Mouse (Mus musculus) embryonic facial prominence, embryonic 14.5 days (tissue): ENCODE results near the gene Plekhg5. TPM values are rescaled to one million over a fixed set of nuclear protein-coding genes. Genes with fewer than 3 reads are reported as not detected.

Experiments
- ATAC-seq: fragments of 200-750 bp; cut with Nextera tagmentation; 2 replicates; pipeline ENCODE4 v1.8.0; 2017; ENCODE audit warnings: low read depth, moderate number of reproducible peaks, moderate TSS enrichment
- DNase-seq: peaks from one replicate; pipeline ENCODE4 v3.0.0-alpha.2; 2015; ENCODE audit warnings: low spot score
- H3K27ac ChIP-seq: fragments of 300-500 bp; sonication (generic); replicated peaks from 2 replicates; pipeline ENCODE4 v1.5.1; 2014; ENCODE audit warnings: low read depth, mild to moderate bottlenecking, low read length, moderate library complexity
- H3K27me3 ChIP-seq: fragments of 300-500 bp; sonication (generic); replicated peaks from 2 replicates; pipeline ENCODE4 v1.6.1; 2014; ENCODE audit warnings: low read length; ENCODE audit not compliant: control insufficient read depth, insufficient read depth
- H3K36me3 ChIP-seq: fragments of 300-500 bp; sonication (generic); 2 replicates; pipeline ENCODE4 v1.6.1; 2014; ENCODE audit warnings: low read length, mixed read lengths; ENCODE audit not compliant: control insufficient read depth, insufficient read depth
- H3K4me1 ChIP-seq: fragments of 300-500 bp; sonication (generic); 2 replicates; pipeline ENCODE4 v1.6.1; 2014; ENCODE audit warnings: antibody characterized with exemption, low read length; ENCODE audit not compliant: control insufficient read depth, insufficient read depth
- H3K4me2 ChIP-seq: fragments of 300-500 bp; sonication (generic); 2 replicates; pipeline ENCODE4 v1.6.1; 2014; ENCODE audit warnings: low read depth, mild to moderate bottlenecking, low read length, moderate library complexity, mixed read lengths
- H3K4me3 ChIP-seq: fragments of 300-500 bp; sonication (generic); 2 replicates; pipeline ENCODE4 v1.5.1; 2014; ENCODE audit warnings: low read depth, mild to moderate bottlenecking, low read length
- H3K9ac ChIP-seq: fragments of 300-500 bp; sonication (generic); 2 replicates; pipeline ENCODE4 v1.6.1; 2014; ENCODE audit warnings: low read depth, mild to moderate bottlenecking, low read length, moderate library complexity, mixed read lengths
- H3K9me3 ChIP-seq: fragments of 300-500 bp; sonication (generic); 2 replicates; pipeline ENCODE4 v1.6.1; 2016; ENCODE audit warnings: low read length; ENCODE audit not compliant: control insufficient read depth
- WGBS: fragments of 180-500 bp; shearing (Covaris S2); extraction: QIAGEN DNeasy Blood & Tissue Kit; methylation state at CpG from one replicate; pipeline ENCODE4 v1.1.7; 2014; 5-methylcytosine and 5-hydroxymethylcytosine counted together
- polyA plus RNA-seq: library from polyadenylated mRNA; unstranded; fragments of >200 nt; fragmentation: Nextera tagmentation; extraction: Ambion mirVana; gene quantifications from 2 replicates; pipeline ENCODE4 v1.2.1, GENCODE M21; 2014

Plekhg5 gene
- polyA plus RNA-seq, 1 experiment from 2014 or later, result 12.0 TPM

- Histone ChIP-seq H3K36me3 (peaks cover 80% of the 10 kb centered on the region), H3K27ac (no peak overlapping the region)
- 90% methylated on average over 5 of the region's 5 CpGs for WGBS
Measured at GRCm38 (mm10) chr4:152108673-152109072, 36.4 kb downstream of the Plekhg5 start.

DNA sequence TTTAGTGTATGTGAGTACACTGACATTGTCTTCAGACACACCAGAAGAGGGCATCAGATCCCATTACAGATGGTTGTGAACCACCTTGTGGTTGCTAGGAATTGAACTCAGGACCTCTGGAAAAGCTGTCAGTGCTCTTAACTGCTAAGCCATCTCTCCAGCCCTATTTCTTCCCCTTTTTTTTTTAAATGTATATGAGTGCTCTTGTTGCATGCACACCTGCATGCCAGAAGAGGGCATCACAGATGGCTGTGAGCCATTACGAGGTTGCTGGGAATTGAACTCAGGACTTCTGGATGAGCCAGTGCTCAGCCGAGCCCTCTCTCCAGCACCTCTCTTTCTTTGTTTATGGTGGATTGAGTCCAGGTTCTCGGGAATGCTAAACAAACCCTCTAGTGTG lies 37.2 kb downstream of the Plekhg5 start:
- ATAC-seq, result no peak
- 84% methylated on average over 3 of the region's 3 CpGs for WGBS
- H3K36me3 ChIP-seq, result peaks cover 80% of the 10 kb centered on the region

More at GRCm38 (mm10) chr4:152108673-152109072, 36.4 kb downstream of the Plekhg5 start:
- Histone ChIP-seq H3K27me3 (no peaks in the 10 kb centered on the region; the same call in 1 of the 2 replicates), H3K9me3 (no peaks in the 10 kb centered on the region), H3K4me1 (0 out of 2 replicates have a peak, but pooled peaks cover 14% of the 10 kb centered on the region), H3K4me2 (peak overlapping the region; percentile 64), H3K4me3 (no peak overlapping the region), H3K9ac (no peak overlapping the region)
- ATAC-seq, result no peak
- no peak for DNase-seq

DNA sequence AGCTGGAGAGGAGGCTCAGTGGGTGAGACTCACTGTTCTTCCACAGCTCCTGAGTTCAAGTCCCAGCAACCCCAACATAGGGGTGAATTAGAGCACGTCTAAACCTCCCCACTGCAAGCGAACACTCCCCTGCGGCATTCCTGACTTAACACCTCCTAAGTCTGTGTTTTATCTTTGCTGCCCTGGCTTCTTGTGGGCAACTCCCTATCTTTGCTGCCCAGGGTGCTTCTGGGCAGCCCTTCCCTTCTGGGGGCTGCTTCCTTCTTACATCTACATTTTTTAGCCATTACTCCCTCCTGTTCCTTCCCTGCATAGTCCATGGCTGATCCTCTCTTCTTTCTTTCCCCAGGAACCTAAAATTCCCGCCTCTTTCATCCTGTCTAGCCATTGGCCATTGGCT lies 38.4 kb downstream of the Plekhg5 start:
- Histone ChIP-seq H3K27ac (no peak overlapping the region), H3K4me1 (peaks cover 18% of the 10 kb centered on the region), H3K9me3 (no peaks in the 10 kb centered on the region), H3K36me3 (peaks cover 82% of the 10 kb centered on the region), H3K9ac (no peak overlapping the region), H3K4me2 (no peak overlapping the region), H3K4me3 (no peak overlapping the region), H3K27me3 (peaks cover 15% of the 10 kb centered on the region)
- DNase-seq (no peak), ATAC-seq (no peak)
- 84% methylated on average over 4 of the region's 4 CpGs for WGBS

More for the DNA sequence above, 37.2 kb downstream of the Plekhg5 start:
- no peak overlapping the region for H3K9ac ChIP-seq
- H3K27ac ChIP-seq, result no peak overlapping the region
- no peak overlapping the region for H3K4me3 ChIP-seq
- H3K27me3 ChIP-seq, result peaks cover 4% of the 10 kb centered on the region
- H3K4me2 ChIP-seq, result no peak overlapping the region
- 0 out of 2 replicates have a peak, but pooled peaks cover 14% of the 10 kb centered on the region for H3K4me1 ChIP-seq
- no peak for DNase-seq
- H3K9me3 ChIP-seq, result no peaks in the 10 kb centered on the region

DNA sequence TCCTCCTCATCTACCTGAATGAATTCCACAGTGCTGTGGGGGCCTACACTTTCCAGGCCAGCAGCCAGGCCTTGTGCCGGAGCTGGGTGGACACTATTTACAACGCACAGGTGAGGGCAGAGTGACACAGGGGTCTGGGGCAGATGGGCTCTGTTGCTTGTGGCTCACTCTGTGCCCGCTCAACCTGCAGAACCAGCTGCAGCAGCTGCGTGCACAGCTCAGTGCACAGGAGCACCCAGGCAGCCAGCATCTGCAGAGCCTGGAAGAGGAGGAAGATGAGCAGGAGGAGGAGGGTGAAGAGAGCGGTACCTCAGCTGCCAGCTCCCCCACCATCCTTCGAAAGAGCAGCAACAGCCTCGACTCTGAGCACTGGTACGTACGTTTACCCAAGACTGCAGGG lies 40.0 kb downstream of the Plekhg5 start:
- Histone ChIP-seq H3K27ac (no peak overlapping the region), H3K36me3 (peaks cover 68% of the 10 kb centered on the region), H3K9ac (no peak overlapping the region), H3K4me2 (no peak overlapping the region), H3K27me3 (peaks cover 28% of the 10 kb centered on the region), H3K4me1 (peaks cover 21% of the 10 kb centered on the region), H3K9me3 (no peaks in the 10 kb centered on the region), H3K4me3 (no peak overlapping the region)
- ATAC-seq (no peak), DNase-seq (no peak)
- 81% methylated on average over 9 of the region's 9 CpGs for WGBS

DNA sequence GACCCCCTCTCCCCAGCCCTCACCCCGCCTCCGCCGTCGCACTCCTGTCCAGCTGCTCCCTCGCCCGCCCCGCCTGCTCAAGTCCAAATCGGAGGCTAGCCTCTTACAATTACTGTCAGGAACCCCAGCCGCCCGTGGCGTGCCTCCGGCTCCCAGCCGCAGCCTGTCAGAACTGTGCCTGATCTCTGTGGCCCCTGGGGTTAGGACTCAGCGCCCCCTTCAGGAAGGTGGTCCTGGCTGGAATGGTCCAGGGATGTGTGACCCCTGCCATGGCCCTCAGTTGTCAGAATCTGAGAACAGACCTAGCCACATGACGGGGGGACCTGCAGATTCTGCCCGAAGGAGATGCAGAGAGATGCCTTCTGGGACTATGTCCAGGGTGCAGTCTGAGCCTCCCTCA lies 41.8 kb downstream of the Plekhg5 start:
- H3K9ac ChIP-seq, result no peak overlapping the region
- WGBS, result 68% methylated on average over 16 of the region's 16 CpGs

DNA sequence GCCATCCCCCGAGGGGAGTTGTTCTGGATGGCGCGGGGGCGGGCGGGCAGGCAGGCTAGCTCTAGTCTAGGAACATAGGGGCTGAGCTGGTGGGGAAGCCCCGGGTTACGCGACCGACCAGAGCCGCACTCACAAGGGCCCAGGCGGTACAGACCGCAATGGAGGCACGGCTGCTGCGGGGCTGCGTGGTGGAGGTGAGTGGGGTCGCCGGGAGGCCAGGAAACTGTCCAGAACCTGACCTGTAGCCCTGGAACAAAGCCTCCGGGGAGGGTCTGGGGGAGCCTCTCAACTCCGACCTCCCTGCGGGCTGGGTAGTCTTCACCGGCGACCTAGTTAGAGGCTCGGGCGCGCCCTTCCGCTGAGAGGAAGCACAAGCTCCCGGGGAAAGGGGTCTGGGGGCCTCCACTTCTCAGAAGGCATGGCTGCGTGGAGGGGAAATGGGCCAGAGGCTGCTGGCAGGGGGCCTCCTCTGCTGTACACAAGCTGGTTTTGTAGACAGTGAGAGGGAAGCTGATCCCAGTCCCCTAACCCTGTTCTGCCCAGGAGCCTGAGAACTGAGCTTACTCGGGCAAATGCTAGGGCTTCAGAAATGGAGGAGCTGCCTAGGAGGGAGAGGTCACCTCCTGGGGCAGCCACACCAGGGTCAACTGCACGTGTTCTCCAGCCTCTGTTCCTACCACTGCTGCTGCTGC lies 43.8 kb downstream of the Plekhg5 start, which contains the start of gene Tnfrsf25:
Gene Tnfrsf25, plus strand, starts transcription at position 14 of the 692 bp plus-strand sequence.
- Histone ChIP-seq H3K27ac (no peak within 1 kb of the TSS), H3K4me2 (peak within 1 kb of the TSS; percentile 47), H3K4me3 (peak within 1 kb of the TSS; percentile 18; the same call in 1 of the 2 replicates), H3K27me3 (peaks cover 63% of the 10 kb centered on the region), H3K4me1 (peaks cover 27% of the 10 kb centered on the region), H3K9ac (peak within 1 kb of the TSS; percentile 52; the same call in 1 of the 2 replicates), H3K9me3 (no peaks in the 10 kb centered on the region), H3K36me3 (peaks cover 39% of the 10 kb centered on the region)
- ATAC-seq (peak; percentile 26; the same call in 1 of the 2 replicates), DNase-seq (no peak)
- 3% methylated on average over 28 of the region's 30 CpGs for WGBS

More for the DNA sequence above, 41.8 kb downstream of the Plekhg5 start:
- peaks cover 55% of the 10 kb centered on the region for H3K36me3 ChIP-seq
- H3K4me2 ChIP-seq, result no peak overlapping the region
- ATAC-seq, result no peak
- DNase-seq, result no peak
- H3K4me3 ChIP-seq, result no peak overlapping the region
- H3K27me3 ChIP-seq, result peaks cover 43% of the 10 kb centered on the region
- no peak overlapping the region for H3K27ac ChIP-seq
- no peaks in the 10 kb centered on the region for H3K9me3 ChIP-seq
- peaks cover 12% of the 10 kb centered on the region for H3K4me1 ChIP-seq

- 72% methylated on average over 9 of the region's 9 CpGs for WGBS
- no peak overlapping the region for H3K9ac ChIP-seq
- no peak for ATAC-seq
Measured at GRCm38 (mm10) chr4:152117538-152117937, 45.2 kb downstream of the Plekhg5 start.

DNA sequence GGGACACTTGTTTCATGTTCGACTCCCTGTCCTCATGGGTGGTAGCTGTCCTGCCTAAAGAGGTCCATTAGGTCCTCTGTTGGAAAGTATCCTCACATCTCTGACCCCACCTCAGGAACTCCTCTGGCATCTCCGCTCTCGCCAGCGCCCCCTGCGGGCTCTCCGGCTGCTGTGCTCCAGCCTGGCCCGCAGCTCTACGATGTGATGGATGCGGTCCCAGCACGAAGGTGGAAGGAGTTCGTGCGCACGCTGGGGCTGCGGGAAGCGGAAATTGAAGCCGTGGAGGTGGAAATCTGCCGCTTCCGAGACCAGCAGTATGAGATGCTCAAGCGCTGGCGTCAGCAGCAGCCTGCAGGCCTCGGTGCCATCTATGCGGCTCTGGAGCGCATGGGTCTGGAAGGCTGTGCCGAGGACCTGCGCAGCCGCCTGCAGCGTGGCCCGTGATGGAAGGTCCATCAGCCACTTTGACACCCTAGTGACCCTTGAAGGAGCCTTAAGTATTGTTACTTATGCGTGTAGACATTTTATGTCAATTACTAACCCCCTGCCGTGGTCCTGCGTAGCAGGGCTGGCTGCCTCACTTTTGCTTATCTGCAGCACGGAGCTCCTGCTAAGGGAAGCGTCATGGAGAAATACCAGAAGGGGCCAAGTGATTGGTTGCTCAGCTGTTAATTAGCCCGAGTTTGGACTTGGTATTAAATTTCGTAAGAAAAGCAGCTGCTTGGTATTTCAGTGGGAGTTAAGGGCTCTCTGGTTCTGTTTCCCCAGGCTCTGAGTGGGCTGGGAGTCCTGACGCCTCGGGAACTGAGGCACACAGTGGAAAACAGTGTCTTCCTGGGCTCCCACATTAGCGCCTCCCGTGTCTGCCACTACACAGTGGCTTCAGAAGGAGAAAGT lies 47.3 kb downstream of the Plekhg5 start:
- Histone ChIP-seq H3K36me3 (peaks cover 4% of the 10 kb centered on the region; the same call in 1 of the 2 replicates), H3K9ac (no peak overlapping the region), H3K27ac (no peak overlapping the region), H3K4me3 (peak overlapping the region; percentile 15), H3K4me2 (peak overlapping the region; percentile 40; the same call in 1 of the 2 replicates), H3K4me1 (peaks cover 27% of the 10 kb centered on the region), H3K27me3 (peaks cover 94% of the 10 kb centered on the region), H3K9me3 (no peaks in the 10 kb centered on the region)
- ATAC-seq (peak; percentile 8; the same call in 1 of the 2 replicates), DNase-seq (no peak)
- WGBS, result 6% methylated on average over 39 of the region's 39 CpGs

More at GRCm38 (mm10) chr4:152117538-152117937, 45.2 kb downstream of the Plekhg5 start:
- H3K36me3 ChIP-seq, result peaks cover 25% of the 10 kb centered on the region
- H3K9me3 ChIP-seq, result no peaks in the 10 kb centered on the region
- no peak overlapping the region for H3K4me3 ChIP-seq
- H3K4me1 ChIP-seq, result peaks cover 27% of the 10 kb centered on the region
- H3K27me3 ChIP-seq, result peaks cover 78% of the 10 kb centered on the region
- H3K4me2 ChIP-seq, result no peak overlapping the region
- DNase-seq, result no peak
- H3K27ac ChIP-seq, result no peak overlapping the region
